Mouse (Mus musculus): ENCODE data around the gene Rab11fip4. TPM values are rescaled to one million over a fixed set of nuclear protein-coding genes. Genes with fewer than 3 reads are reported as not detected.

The Rab11fip4 gene
- polyA plus RNA-seq, 1 experiment from 2014 or later = 16.3 TPM

GRCm38 (mm10) chr11:79675285-79675684 lies 84.3 kb downstream of the Rab11fip4 start:
- DNase-seq (ENCODE audit: low spot score) = no peak
- Histone ChIP-seq H3K4me3 (no peak overlapping the region), H3K4me1 (peaks cover 59% of the 10 kb centered on the region), H3K9me3 (no peaks in the 10 kb centered on the region), H3K27me3 (replicated peaks; ENCODE audit: low read depth, poor library complexity, severe bottlenecking) (no peaks in the 10 kb centered on the region), H3K36me3 (replicated peaks) (no peaks in the 10 kb centered on the region), H3K27ac (replicated peaks) (no peak overlapping the region)
- WGBS = 71% methylated on average over 12 of the region's 12 CpGs

DNA sequence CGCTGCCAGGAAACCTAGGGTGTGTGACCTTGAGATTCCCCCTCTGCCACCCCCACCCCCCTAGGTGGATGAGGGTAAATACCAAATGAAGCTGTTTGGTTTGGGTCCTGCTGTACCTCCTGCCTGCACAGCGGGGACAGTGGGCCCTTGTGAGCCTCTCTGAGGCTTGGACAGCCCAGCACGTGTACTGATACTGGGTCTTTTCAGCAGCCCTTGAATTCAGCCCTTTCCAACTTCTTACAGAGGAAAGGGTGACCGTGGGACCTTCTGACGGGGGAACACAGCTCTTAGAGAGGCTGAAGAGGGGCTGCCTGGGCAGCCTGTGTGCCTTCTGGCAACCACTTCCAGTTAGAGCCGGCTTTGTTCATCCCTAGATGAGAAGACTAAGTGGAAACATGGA lies 85.0 kb downstream of the Rab11fip4 start:
- Histone ChIP-seq H3K4me3 (no peak overlapping the region), H3K27me3 (replicated peaks; ENCODE audit: low read depth, poor library complexity, severe bottlenecking) (no peaks in the 10 kb centered on the region), H3K4me1 (peaks cover 52% of the 10 kb centered on the region), H3K27ac (replicated peaks) (peak overlapping the region; percentile 55), H3K9me3 (no peaks in the 10 kb centered on the region), H3K36me3 (replicated peaks) (peaks cover 6% of the 10 kb centered on the region)
- no peak for DNase-seq (ENCODE audit: low spot score)
- WGBS = 75% methylated on average over 6 of the region's 6 CpGs

- H3K27me3 ChIP-seq (replicated peaks; ENCODE audit: low read depth, poor library complexity, severe bottlenecking) = no peaks in the 10 kb centered on the region
- DNase-seq (ENCODE audit: low spot score) = no peak
- 80% methylated on average over 2 of the region's 2 CpGs for WGBS
- peak overlapping the region; percentile 55; the same call in 1 of the 2 replicates for H3K27ac ChIP-seq (replicated peaks)
- H3K9me3 ChIP-seq = no peaks in the 10 kb centered on the region
- no peak overlapping the region for H3K4me3 ChIP-seq
- H3K36me3 ChIP-seq (replicated peaks) = peaks cover 9% of the 10 kb centered on the region
- peaks cover 46% of the 10 kb centered on the region for H3K4me1 ChIP-seq
These were observed 85.5 kb downstream of the Rab11fip4 start for GRCm38 (mm10) chr11:79676483-79676967.

GRCm38 (mm10) chr11:79677402-79677801 lies 86.4 kb downstream of the Rab11fip4 start:
- Histone ChIP-seq H3K36me3 (replicated peaks) (peaks cover 14% of the 10 kb centered on the region), H3K27ac (replicated peaks) (no peak overlapping the region), H3K4me1 (peaks cover 42% of the 10 kb centered on the region), H3K27me3 (replicated peaks; ENCODE audit: low read depth, poor library complexity, severe bottlenecking) (no peaks in the 10 kb centered on the region), H3K9me3 (no peaks in the 10 kb centered on the region), H3K4me3 (no peak overlapping the region)
- 82% methylated on average over 9 of the region's 9 CpGs for WGBS
- no peak for DNase-seq (ENCODE audit: low spot score)

GRCm38 (mm10) chr11:79678363-79679153 lies 87.5 kb downstream of the Rab11fip4 start:
- Histone ChIP-seq H3K4me3 (no peak overlapping the region), H3K27me3 (replicated peaks; ENCODE audit: low read depth, poor library complexity, severe bottlenecking) (no peaks in the 10 kb centered on the region), H3K9me3 (no peaks in the 10 kb centered on the region), H3K27ac (replicated peaks) (no peak overlapping the region), H3K36me3 (replicated peaks) (peaks cover 20% of the 10 kb centered on the region), H3K4me1 (peaks cover 36% of the 10 kb centered on the region)
- 88% methylated on average over 20 of the region's 20 CpGs for WGBS
- DNase-seq (ENCODE audit: low spot score) = no peak

- Histone ChIP-seq H3K27me3 (replicated peaks; ENCODE audit: low read depth, poor library complexity, severe bottlenecking) (no peaks in the 10 kb centered on the region), H3K36me3 (replicated peaks) (peaks cover 33% of the 10 kb centered on the region), H3K9me3 (no peaks in the 10 kb centered on the region), H3K4me1 (peaks cover 23% of the 10 kb centered on the region), H3K4me3 (no peak overlapping the region), H3K27ac (replicated peaks) (no peak overlapping the region)
- 86% methylated on average over 5 of the region's 5 CpGs for WGBS
- DNase-seq (ENCODE audit: low spot score) = no peak
These were observed 88.9 kb downstream of the Rab11fip4 start for GRCm38 (mm10) chr11:79679929-79680328.

DNA sequence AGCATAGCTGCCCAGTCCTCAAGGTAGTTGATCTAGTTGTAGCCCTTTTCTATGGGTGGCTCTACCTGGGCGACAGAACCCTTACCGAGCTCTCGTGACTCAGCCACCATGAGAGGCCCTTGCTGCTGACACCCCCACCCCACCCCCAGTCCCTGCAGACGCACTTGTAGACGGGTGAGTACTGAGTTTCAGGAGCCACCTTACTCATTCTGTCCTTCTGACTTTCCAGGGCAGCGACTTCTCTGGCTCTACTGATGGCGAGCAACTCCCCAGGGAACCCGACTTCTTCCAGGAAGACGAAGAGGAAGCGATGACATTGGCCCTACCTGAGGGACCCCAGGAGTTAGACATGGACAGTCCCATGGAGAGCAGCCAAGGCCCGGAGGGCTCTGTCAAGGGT lies 89.5 kb downstream of the Rab11fip4 start:
- WGBS = 90% methylated on average over 11 of the region's 11 CpGs

GRCm38 (mm10) chr11:79681182-79681581 lies 90.2 kb downstream of the Rab11fip4 start:
- Histone ChIP-seq H3K27ac (replicated peaks) (no peak overlapping the region), H3K9me3 (no peaks in the 10 kb centered on the region), H3K36me3 (replicated peaks) (peaks cover 45% of the 10 kb centered on the region), H3K4me1 (peaks cover 10% of the 10 kb centered on the region), H3K27me3 (replicated peaks; ENCODE audit: low read depth, poor library complexity, severe bottlenecking) (no peaks in the 10 kb centered on the region), H3K4me3 (no peak overlapping the region)
- no peak for DNase-seq (ENCODE audit: low spot score)
- 87% methylated on average over 5 of the region's 5 CpGs for WGBS

More for the DNA sequence above, 89.5 kb downstream of the Rab11fip4 start:
- no peak overlapping the region for H3K4me3 ChIP-seq
- no peaks in the 10 kb centered on the region for H3K9me3 ChIP-seq
- H3K4me1 ChIP-seq = peaks cover 17% of the 10 kb centered on the region
- no peak overlapping the region for H3K27ac ChIP-seq (replicated peaks)
- no peaks in the 10 kb centered on the region for H3K27me3 ChIP-seq (replicated peaks; ENCODE audit: low read depth, poor library complexity, severe bottlenecking)
- DNase-seq (ENCODE audit: low spot score) = no peak
- peaks cover 40% of the 10 kb centered on the region for H3K36me3 ChIP-seq (replicated peaks)

GRCm38 (mm10) chr11:79681798-79682197 lies 90.8 kb downstream of the Rab11fip4 start:
- Histone ChIP-seq H3K27me3 (replicated peaks; ENCODE audit: low read depth, poor library complexity, severe bottlenecking) (no peaks in the 10 kb centered on the region), H3K9me3 (no peaks in the 10 kb centered on the region), H3K4me3 (no peak overlapping the region), H3K36me3 (replicated peaks) (peaks cover 52% of the 10 kb centered on the region), H3K27ac (replicated peaks) (no peak overlapping the region), H3K4me1 (peaks cover 4% of the 10 kb centered on the region)
- no peak for DNase-seq (ENCODE audit: low spot score)
- 74% methylated on average over 3 of the region's 3 CpGs for WGBS

DNA sequence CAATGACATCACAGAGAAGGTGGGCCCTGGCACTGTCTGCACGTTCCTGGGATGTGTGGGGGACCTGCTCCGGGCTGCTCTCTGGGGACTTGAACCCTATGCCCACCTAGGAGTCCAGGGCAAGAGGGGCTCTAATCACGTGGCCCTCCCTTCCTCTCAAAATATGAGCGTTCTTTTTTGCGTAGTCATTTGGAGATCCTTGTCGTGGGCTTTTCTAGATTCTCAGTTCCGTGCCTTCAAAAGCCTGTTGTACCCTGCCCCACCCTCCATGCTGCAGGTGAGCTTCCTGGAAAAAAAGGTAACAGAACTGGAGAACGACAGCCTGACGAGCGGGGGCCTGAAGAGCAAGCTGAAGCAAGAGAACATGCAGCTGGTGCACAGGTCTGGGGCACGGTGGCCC lies 94.1 kb downstream of the Rab11fip4 start:
- Histone ChIP-seq H3K4me1 (no peaks in the 10 kb centered on the region; the same call in 1 of the 2 replicates), H3K9me3 (no peaks in the 10 kb centered on the region), H3K27me3 (replicated peaks; ENCODE audit: low read depth, poor library complexity, severe bottlenecking) (no peaks in the 10 kb centered on the region), H3K4me3 (no peak overlapping the region), H3K36me3 (replicated peaks) (peaks cover 66% of the 10 kb centered on the region), H3K27ac (replicated peaks) (no peak overlapping the region)
- DNase-seq (ENCODE audit: low spot score) = no peak
- WGBS = 91% methylated on average over 11 of the region's 11 CpGs

GRCm38 (mm10) chr11:79686501-79687121 lies 95.6 kb downstream of the Rab11fip4 start:
- Histone ChIP-seq H3K9me3 (no peaks in the 10 kb centered on the region), H3K4me3 (no peak overlapping the region), H3K27ac (replicated peaks) (0 out of 2 replicates have a peak overlapping the region, but pooled peaks have one; percentile 22), H3K4me1 (no peaks in the 10 kb centered on the region; the same call in 1 of the 2 replicates), H3K27me3 (replicated peaks; ENCODE audit: low read depth, poor library complexity, severe bottlenecking) (no peaks in the 10 kb centered on the region), H3K36me3 (replicated peaks) (peaks cover 72% of the 10 kb centered on the region)
- 67% methylated on average over 26 of the region's 26 CpGs for WGBS
- DNase-seq (ENCODE audit: low spot score) = peak; percentile 91

DNA sequence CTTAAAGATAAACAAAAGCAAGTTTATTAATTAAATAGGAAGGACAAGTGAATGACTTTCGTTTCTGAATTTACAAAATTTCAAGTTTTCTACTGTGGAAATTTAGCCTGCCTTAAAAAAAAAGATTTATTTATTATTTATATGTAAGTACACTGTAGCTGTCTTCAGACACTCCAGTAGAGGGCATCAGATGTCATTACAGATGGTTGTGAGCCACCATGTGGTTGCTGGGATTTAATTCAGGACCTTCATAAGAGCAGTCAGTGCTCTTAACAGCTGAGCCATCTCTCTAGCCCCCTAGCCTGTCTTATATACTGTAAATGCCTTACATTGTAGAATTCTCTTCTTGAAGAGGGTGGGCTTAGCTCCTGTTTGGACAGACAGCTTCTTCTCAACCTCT lies 98.9 kb downstream of the Rab11fip4 start:
- WGBS = 81% methylated on average over 1 of the region's 1 CpGs
- H3K4me3 ChIP-seq = no peak overlapping the region
- no peaks in the 10 kb centered on the region for H3K27me3 ChIP-seq (replicated peaks; ENCODE audit: low read depth, poor library complexity, severe bottlenecking)
- no peaks in the 10 kb centered on the region; the same call in 1 of the 2 replicates for H3K4me1 ChIP-seq
- H3K27ac ChIP-seq (replicated peaks) = no peak overlapping the region
- no peak for DNase-seq (ENCODE audit: low spot score)
- H3K9me3 ChIP-seq = no peaks in the 10 kb centered on the region
- H3K36me3 ChIP-seq (replicated peaks) = peaks cover 78% of the 10 kb centered on the region

- no peak overlapping the region for H3K4me3 ChIP-seq
- no peak overlapping the region for H3K27ac ChIP-seq (replicated peaks)
- H3K27me3 ChIP-seq (replicated peaks; ENCODE audit: low read depth, poor library complexity, severe bottlenecking) = no peaks in the 10 kb centered on the region
- H3K4me1 ChIP-seq = peaks cover 3% of the 10 kb centered on the region
- WGBS = 92% methylated on average over 9 of the region's 9 CpGs
- no peaks in the 10 kb centered on the region for H3K9me3 ChIP-seq
- H3K36me3 ChIP-seq (replicated peaks) = peaks cover 62% of the 10 kb centered on the region
- DNase-seq (ENCODE audit: low spot score) = no peak
These were observed 100.5 kb downstream of the Rab11fip4 start for GRCm38 (mm10) chr11:79691513-79691912.

Measured in embryonic facial prominence, embryonic 10.5 days (tissue).